Mouse (Mus musculus): ENCODE results near the gene Rexo1. TPM values are rescaled to one million over a fixed set of nuclear protein-coding genes. Genes with fewer than 3 reads are reported as not detected.
A peak's percentile ranks its signal among the peaks of the same experiment; 100 is the strongest.

Gene Rexo1
- polyA plus RNA-seq, 1 experiment from 2014 or later, result 23.5 TPM

GRCm38 (mm10) chr10:80535071-80535470 is 26.3 kb downstream of the Rexo1 start:
- Histone ChIP-seq H3K9me3 (ENCODE audit: control insufficient read depth, low read length) (no peaks in the 10 kb centered on the region), H3K4me2 (peak overlapping the region; percentile 8; the same call in 1 of the 2 replicates), H3K4me1 (ENCODE audit: control insufficient read depth, insufficient read depth, low read length) (peaks cover 4% of the 10 kb centered on the region), H3K9ac (ENCODE audit: low read length) (no peak overlapping the region), H3K27ac (ENCODE audit: low read depth, low read length) (no peak overlapping the region), H3K36me3 (ENCODE audit: control insufficient read depth, insufficient read depth, low read length) (no peaks in the 10 kb centered on the region), H3K4me3 (ENCODE audit: low read depth, low read length) (no peak overlapping the region), H3K27me3 (ENCODE audit: control insufficient read depth, insufficient read depth, low read length) (peaks cover 13% of the 10 kb centered on the region; the same call in 1 of the 2 replicates)
- no peak for DNase-seq (ENCODE audit: low spot score, missing footprints)
- no peak for ATAC-seq (ENCODE audit: low FRiP score)
- 13% methylated on average over 14 of the region's 14 CpGs for WGBS

- H3K9me3 ChIP-seq (ENCODE audit: control insufficient read depth, low read length), result no peaks in the 10 kb centered on the region
- 19% methylated on average over 7 of the region's 7 CpGs for WGBS
- DNase-seq (ENCODE audit: low spot score, missing footprints) (no peak), ATAC-seq (ENCODE audit: low FRiP score) (0 out of 2 replicates have a peak, but pooled peaks have one; percentile 33)
- H3K27ac ChIP-seq (ENCODE audit: low read depth, low read length), result no peak overlapping the region
- H3K4me3 ChIP-seq (ENCODE audit: low read depth, low read length), result no peak overlapping the region
- H3K9ac ChIP-seq (ENCODE audit: low read length), result no peak overlapping the region
- no peaks in the 10 kb centered on the region for H3K36me3 ChIP-seq (ENCODE audit: control insufficient read depth, insufficient read depth, low read length)
- peaks cover 11% of the 10 kb centered on the region; the same call in 1 of the 2 replicates for H3K27me3 ChIP-seq (ENCODE audit: control insufficient read depth, insufficient read depth, low read length)
- peaks cover under 1% of the 10 kb centered on the region for H3K4me1 ChIP-seq (ENCODE audit: control insufficient read depth, insufficient read depth, low read length)
- H3K4me2 ChIP-seq, result no peak overlapping the region
Measured at GRCm38 (mm10) chr10:80533704-80534103, 27.7 kb downstream of the Rexo1 start.

- ATAC-seq (ENCODE audit: low FRiP score) (no peak), DNase-seq (ENCODE audit: low spot score, missing footprints) (no peak)
- Histone ChIP-seq H3K36me3 (ENCODE audit: control insufficient read depth, insufficient read depth, low read length) (no peaks in the 10 kb centered on the region), H3K4me3 (ENCODE audit: low read depth, low read length) (no peak overlapping the region), H3K4me2 (no peak overlapping the region), H3K4me1 (ENCODE audit: control insufficient read depth, insufficient read depth, low read length) (no peaks in the 10 kb centered on the region; the same call in 1 of the 2 replicates), H3K27me3 (ENCODE audit: control insufficient read depth, insufficient read depth, low read length) (peaks cover 11% of the 10 kb centered on the region; the same call in 1 of the 2 replicates), H3K27ac (ENCODE audit: low read depth, low read length) (no peak overlapping the region), H3K9me3 (ENCODE audit: control insufficient read depth, low read length) (no peaks in the 10 kb centered on the region), H3K9ac (ENCODE audit: low read length) (no peak overlapping the region)
- 84% methylated on average over 11 of the region's 11 CpGs for WGBS
Measured at GRCm38 (mm10) chr10:80532783-80533182, 28.6 kb downstream of the Rexo1 start.

- H3K9ac ChIP-seq (ENCODE audit: low read length), result no peak overlapping the region
Measured at GRCm38 (mm10) chr10:80526172-80526571, 35.2 kb downstream of the Rexo1 start.

GRCm38 (mm10) chr10:80523299-80523698 is 38.1 kb downstream of the Rexo1 start:
- ATAC-seq (ENCODE audit: low FRiP score), result no peak
- Histone ChIP-seq H3K27me3 (ENCODE audit: control insufficient read depth, insufficient read depth, low read length) (no peaks in the 10 kb centered on the region), H3K27ac (ENCODE audit: low read depth, low read length) (no peak overlapping the region), H3K4me1 (ENCODE audit: control insufficient read depth, insufficient read depth, low read length) (no peaks in the 10 kb centered on the region), H3K9ac (ENCODE audit: low read length) (no peak overlapping the region), H3K36me3 (ENCODE audit: control insufficient read depth, insufficient read depth, low read length) (no peaks in the 10 kb centered on the region), H3K4me2 (no peak overlapping the region), H3K4me3 (ENCODE audit: low read depth, low read length) (no peak overlapping the region), H3K9me3 (ENCODE audit: control insufficient read depth, low read length) (no peaks in the 10 kb centered on the region)
- WGBS, result 91% methylated on average over 7 of the region's 7 CpGs
- no peak for DNase-seq (ENCODE audit: low spot score, missing footprints)

More at GRCm38 (mm10) chr10:80526172-80526571, 35.2 kb downstream of the Rexo1 start:
- peak overlapping the region; percentile 18; the same call in 1 of the 2 replicates for H3K4me3 ChIP-seq (ENCODE audit: low read depth, low read length)
- no peaks in the 10 kb centered on the region for H3K27me3 ChIP-seq (ENCODE audit: control insufficient read depth, insufficient read depth, low read length)
- H3K4me1 ChIP-seq (ENCODE audit: control insufficient read depth, insufficient read depth, low read length), result no peaks in the 10 kb centered on the region
- 27% methylated on average over 9 of the region's 9 CpGs for WGBS
- H3K4me2 ChIP-seq, result peak overlapping the region; percentile 31; the same call in 1 of the 2 replicates
- peak; percentile 91 for ATAC-seq (ENCODE audit: low FRiP score)
- H3K36me3 ChIP-seq (ENCODE audit: control insufficient read depth, insufficient read depth, low read length), result no peaks in the 10 kb centered on the region
- DNase-seq (ENCODE audit: low spot score, missing footprints), result no peak
- no peaks in the 10 kb centered on the region for H3K9me3 ChIP-seq (ENCODE audit: control insufficient read depth, low read length)
- no peak overlapping the region for H3K27ac ChIP-seq (ENCODE audit: low read depth, low read length)

- H3K4me3 ChIP-seq (ENCODE audit: low read depth, low read length), result no peak overlapping the region
- no peaks in the 10 kb centered on the region for H3K36me3 ChIP-seq (ENCODE audit: control insufficient read depth, insufficient read depth, low read length)
- DNase-seq (ENCODE audit: low spot score, missing footprints) (no peak), ATAC-seq (ENCODE audit: low FRiP score) (no peak)
- H3K9me3 ChIP-seq (ENCODE audit: control insufficient read depth, low read length), result no peaks in the 10 kb centered on the region
- H3K9ac ChIP-seq (ENCODE audit: low read length), result no peak overlapping the region
- H3K27ac ChIP-seq (ENCODE audit: low read depth, low read length), result no peak overlapping the region
- H3K27me3 ChIP-seq (ENCODE audit: control insufficient read depth, insufficient read depth, low read length), result peaks cover 4% of the 10 kb centered on the region
- 82% methylated on average over 2 of the region's 2 CpGs for WGBS
- no peak overlapping the region for H3K4me2 ChIP-seq
- peaks cover 3% of the 10 kb centered on the region for H3K4me1 ChIP-seq (ENCODE audit: control insufficient read depth, insufficient read depth, low read length)
Measured at GRCm38 (mm10) chr10:80519287-80519686, 42.1 kb downstream of the Rexo1 start.

GRCm38 (mm10) chr10:80513739-80514138 is 47.6 kb downstream of the Rexo1 start:
- Histone ChIP-seq H3K9ac (ENCODE audit: low read length) (peak overlapping the region; percentile 51), H3K4me2 (peak overlapping the region; percentile 32), H3K27me3 (ENCODE audit: control insufficient read depth, insufficient read depth, low read length) (peaks cover 9% of the 10 kb centered on the region), H3K9me3 (ENCODE audit: control insufficient read depth, low read length) (no peaks in the 10 kb centered on the region), H3K4me1 (ENCODE audit: control insufficient read depth, insufficient read depth, low read length) (peaks cover 6% of the 10 kb centered on the region), H3K36me3 (ENCODE audit: control insufficient read depth, insufficient read depth, low read length) (no peaks in the 10 kb centered on the region), H3K4me3 (ENCODE audit: low read depth, low read length) (no peak overlapping the region), H3K27ac (ENCODE audit: low read depth, low read length) (no peak overlapping the region)
- WGBS, result 3% methylated on average over 19 of the region's 19 CpGs
- DNase-seq (ENCODE audit: low spot score, missing footprints), result peak; percentile 92
- 0 out of 2 replicates have a peak, but pooled peaks have one; percentile 4 for ATAC-seq (ENCODE audit: low FRiP score)

- Histone ChIP-seq H3K4me1 (ENCODE audit: control insufficient read depth, insufficient read depth, low read length) (peaks cover 6% of the 10 kb centered on the region), H3K4me2 (no peak overlapping the region), H3K27ac (ENCODE audit: low read depth, low read length) (no peak overlapping the region), H3K9me3 (ENCODE audit: control insufficient read depth, low read length) (no peaks in the 10 kb centered on the region), H3K9ac (ENCODE audit: low read length) (no peak overlapping the region), H3K36me3 (ENCODE audit: control insufficient read depth, insufficient read depth, low read length) (no peaks in the 10 kb centered on the region), H3K4me3 (ENCODE audit: low read depth, low read length) (no peak overlapping the region), H3K27me3 (ENCODE audit: control insufficient read depth, insufficient read depth, low read length) (peaks cover 19% of the 10 kb centered on the region)
- DNase-seq (ENCODE audit: low spot score, missing footprints) (no peak), ATAC-seq (ENCODE audit: low FRiP score) (no peak)
- whole genome bisulfite sequencing, result 53% methylated on average over 10 of the region's 10 CpGs
Measured at GRCm38 (mm10) chr10:80510273-80510660, 51.1 kb downstream of the Rexo1 start.

- peak; percentile 74 for ATAC-seq (ENCODE audit: low FRiP score)
- peak overlapping the region; percentile 48 for H3K4me2 ChIP-seq
- no peak overlapping the region for H3K27ac ChIP-seq (ENCODE audit: low read depth, low read length)
- peak; percentile 95 for DNase-seq (ENCODE audit: low spot score, missing footprints)
- H3K9ac ChIP-seq (ENCODE audit: low read length), result peak overlapping the region; percentile 21
- whole genome bisulfite sequencing, result 11% methylated on average over 20 of the region's 20 CpGs
- H3K27me3 ChIP-seq (ENCODE audit: control insufficient read depth, insufficient read depth, low read length), result peaks cover 22% of the 10 kb centered on the region
- H3K9me3 ChIP-seq (ENCODE audit: control insufficient read depth, low read length), result no peaks in the 10 kb centered on the region
- H3K4me1 ChIP-seq (ENCODE audit: control insufficient read depth, insufficient read depth, low read length), result peaks cover 6% of the 10 kb centered on the region
- peak overlapping the region; percentile 17 for H3K4me3 ChIP-seq (ENCODE audit: low read depth, low read length)
- no peaks in the 10 kb centered on the region for H3K36me3 ChIP-seq (ENCODE audit: control insufficient read depth, insufficient read depth, low read length)
Measured at GRCm38 (mm10) chr10:80509412-80510272, 51.7 kb downstream of the Rexo1 start.
